Mouse (Mus musculus): ENCODE data around the gene Tlx3. TPM values are rescaled to one million over a fixed set of nuclear protein-coding genes. Genes with fewer than 3 reads are reported as not detected.

Tlx3 gene
- not detected in 2 replicates for polyA plus RNA-seq (2012; rRNA removed)

GRCm38 (mm10) chr11:33203383-33204328 is at the start of gene Tlx3:
TSS of gene Tlx3 (minus strand) at chr11:33203589.

GRCm38 (mm10) chr11:33162998-33163506 is 40.3 kb downstream of the Tlx3 start, which contains the start of gene Npm1:
TSS of gene Npm1 (minus strand) at chr11:33163206.

Other genes with a start within 250 kb of the Tlx3 start
- gene Fgf18, start 56.2 kb downstream of the Tlx3 start, polyA plus RNA-seq (2012; rRNA removed), result 0.23 and 0.26 TPM in 2 replicates
- 3.5 and 5.9 TPM in 2 replicates for gene Npm1, start 40.4 kb downstream of the Tlx3 start, polyA plus RNA-seq (2012; rRNA removed)
- not detected in 2 replicates for gene Gm12117, start 73.1 kb upstream of the Tlx3 start, polyA plus RNA-seq (2012; rRNA removed)